Mouse (Mus musculus) ES-CJ7 (cell line): ENCODE measurements around the gene Dixdc1.
A peak's percentile ranks its signal among the peaks of the same experiment; 100 is the strongest.

Experiments used
- DNase-seq: peaks from one replicate; pipeline ENCODE4 v3.0.0; 2011; ENCODE audit warnings: low read depth, low spot score

The Dixdc1 gene

DNA sequence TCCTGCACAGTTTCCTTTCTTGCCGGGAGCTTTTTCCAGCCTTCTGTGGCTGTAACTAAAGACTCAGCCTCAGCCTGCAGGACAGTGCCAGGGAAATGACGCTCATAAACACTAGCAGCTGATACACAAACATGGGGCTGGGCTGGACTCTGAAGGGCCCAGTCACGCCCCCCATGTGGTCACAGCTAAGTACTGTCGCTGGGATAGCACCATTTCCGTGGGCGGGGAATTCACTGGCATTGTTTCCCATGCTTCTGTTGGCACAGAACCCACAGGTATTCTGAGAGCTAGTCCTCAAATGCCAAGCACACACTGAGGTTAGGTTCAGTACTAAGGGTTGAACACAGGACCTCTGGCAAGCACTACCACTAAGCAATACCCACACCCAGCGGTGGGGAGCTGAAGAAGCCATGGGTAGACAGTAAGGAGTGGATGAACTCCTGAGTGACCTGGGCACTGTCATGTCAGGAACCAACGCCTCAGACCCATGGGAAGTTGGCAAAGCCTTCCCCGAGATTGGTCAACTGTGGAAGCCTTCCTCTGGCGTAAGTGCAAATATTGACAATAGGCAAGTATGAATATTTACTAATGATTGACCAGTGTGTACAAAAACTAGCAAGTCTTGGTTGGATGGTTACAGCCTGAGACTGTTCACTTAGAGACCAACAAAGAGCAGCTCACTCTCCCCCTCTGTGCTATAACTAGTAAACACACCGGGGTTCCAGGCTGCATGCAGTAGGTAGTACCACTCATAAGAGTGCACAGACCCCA lies 38.2 kb downstream of the Dixdc1 start:
- no peak for DNase-seq

DNA sequence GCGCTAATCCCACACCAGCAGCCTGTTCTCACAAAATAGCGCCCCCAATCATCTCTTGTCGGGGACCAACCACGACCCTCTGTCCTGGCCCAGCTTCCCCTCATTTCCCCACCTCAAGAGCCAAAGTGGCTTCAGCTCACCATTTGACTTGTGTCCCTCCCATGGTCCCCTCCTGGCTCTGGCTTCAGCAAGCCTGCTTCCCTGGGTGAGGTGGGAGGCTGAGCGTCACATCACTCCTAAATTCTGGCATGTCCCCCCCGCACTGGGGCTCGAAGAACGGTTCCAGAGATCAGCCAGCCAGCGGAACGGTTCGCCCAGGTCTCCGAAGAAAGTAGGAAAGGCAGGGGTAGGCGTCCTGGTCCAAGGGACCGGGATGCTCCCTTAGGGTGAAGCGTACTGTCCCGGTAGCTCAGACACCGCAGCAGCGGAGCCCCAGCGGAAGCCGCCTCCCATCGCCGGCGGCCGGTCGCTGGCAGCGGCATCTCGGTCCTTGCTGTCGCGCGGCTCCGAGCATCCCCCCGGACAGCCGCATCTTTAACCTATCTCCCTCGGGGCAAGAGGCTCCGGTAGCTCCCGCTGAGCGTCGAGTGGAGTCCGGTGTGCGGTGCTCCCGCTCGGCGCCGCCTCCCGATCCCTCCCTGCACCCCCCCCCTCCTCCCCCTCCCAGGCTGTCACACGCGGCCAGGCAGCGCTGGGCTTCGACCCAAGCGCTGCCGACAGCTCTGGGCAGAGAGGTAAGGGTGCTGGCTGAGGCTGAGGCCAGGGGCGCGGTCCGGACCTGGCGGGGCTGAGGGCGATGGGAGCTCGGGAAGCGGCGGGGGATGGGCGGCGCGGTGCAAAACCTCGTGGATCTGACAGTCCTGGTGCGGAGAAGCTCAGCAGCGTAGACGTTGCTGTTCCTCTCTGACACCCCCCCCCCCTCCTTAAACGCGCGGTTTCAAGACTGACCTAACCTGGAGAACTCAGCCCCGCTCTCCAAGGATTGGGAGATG lies 40.6 kb downstream of the Dixdc1 start:
- DNase-seq: peak; percentile 10

DNA sequence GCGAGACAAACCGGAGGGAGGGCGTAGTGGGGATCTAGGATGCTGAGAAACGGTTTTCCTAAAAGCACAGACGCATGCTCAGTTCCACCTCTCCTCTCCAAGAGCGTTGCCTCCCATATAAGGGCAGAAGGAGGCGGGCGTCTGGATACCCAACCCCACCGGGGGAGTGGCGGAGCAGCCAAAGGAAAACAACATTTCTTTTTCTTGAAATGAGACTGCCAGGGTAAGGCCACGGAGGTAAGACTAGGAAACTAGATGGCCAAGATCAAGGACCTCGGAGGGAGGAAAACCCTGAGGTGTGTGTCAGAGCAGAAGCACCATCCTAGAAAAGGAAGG lies 41.6 kb downstream of the Dixdc1 start:
- peak; percentile 89 for DNase-seq

DNA sequence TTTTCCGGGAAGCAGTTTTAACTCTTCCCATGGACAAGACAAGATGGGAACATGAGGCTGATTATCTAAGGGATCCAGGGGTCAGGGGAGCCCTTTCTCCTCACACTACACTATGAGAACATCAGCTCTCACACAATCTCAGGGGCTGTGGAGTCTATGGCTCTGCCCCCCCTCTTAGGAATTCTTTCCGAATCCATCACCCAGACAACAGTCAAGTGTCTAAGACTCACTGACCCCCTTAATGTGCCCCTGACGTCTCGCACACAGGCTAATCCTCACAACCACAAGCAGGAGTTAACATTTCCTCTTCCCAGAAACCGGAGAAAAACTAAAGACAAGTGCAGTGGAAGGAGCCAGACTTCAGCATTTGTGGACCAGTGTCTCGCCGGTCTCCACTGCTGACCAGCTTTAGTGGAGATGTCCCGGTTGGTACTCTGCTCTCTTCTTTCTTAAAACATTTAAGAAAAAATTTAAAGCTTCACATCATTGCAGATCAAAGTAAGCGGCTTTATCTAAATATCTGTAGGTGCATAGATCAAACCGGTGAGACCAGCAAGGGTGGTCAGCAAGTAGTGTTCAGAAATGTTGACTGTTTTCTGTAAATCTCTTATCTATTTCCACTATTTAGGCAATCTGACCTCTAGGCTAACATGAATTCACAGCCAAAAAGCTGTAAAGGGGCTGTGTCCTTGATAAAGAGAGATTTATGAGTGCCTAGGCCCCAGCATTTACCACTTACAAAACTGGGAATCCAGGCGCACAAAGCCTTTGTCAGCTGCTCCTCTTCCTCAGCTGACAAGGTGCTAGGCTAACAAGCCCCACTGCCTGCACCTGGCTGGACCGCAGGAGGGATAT lies 42.2 kb downstream of the Dixdc1 start:
- no peak for DNase-seq

DNA sequence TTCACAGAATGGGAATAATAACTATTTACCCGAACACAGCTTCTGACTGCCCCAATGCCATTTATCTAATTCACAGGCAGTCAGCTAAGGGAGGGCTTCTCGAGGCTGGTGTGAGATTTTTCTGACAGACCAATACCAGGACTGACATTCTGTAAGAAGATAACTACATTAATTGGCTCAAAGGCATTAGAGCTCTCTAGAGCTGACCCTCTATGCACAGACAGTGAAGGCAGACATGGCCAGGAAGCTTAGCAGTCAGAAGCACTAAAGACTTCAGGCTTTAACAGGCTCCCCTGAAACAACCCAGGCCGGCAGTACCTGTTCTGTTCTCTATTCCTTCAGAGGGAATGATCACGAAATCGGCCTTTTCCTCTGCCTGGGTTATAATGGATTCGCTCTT lies 44.2 kb downstream of the Dixdc1 start:
- no peak for DNase-seq

DNA sequence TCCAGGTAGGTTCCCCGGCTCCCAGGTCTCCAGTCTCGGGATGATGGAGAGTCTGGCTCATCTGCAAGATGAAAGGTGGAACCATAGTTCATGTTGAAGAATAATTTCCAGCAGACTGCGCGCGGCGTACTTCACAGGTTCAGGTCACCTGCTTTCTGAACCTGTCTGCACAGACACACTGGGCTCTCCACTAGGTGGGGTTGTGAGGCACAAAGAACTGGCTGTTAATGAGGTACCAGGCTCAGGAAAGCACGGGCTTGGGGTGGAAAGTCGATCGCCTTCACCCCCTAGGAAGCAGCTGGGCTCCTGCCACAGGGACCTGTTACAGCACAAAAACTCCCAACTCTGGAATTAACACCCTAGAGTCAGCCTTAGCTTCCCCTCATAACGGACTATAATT lies 45.7 kb downstream of the Dixdc1 start:
- peak; percentile 81 for DNase-seq

DNA sequence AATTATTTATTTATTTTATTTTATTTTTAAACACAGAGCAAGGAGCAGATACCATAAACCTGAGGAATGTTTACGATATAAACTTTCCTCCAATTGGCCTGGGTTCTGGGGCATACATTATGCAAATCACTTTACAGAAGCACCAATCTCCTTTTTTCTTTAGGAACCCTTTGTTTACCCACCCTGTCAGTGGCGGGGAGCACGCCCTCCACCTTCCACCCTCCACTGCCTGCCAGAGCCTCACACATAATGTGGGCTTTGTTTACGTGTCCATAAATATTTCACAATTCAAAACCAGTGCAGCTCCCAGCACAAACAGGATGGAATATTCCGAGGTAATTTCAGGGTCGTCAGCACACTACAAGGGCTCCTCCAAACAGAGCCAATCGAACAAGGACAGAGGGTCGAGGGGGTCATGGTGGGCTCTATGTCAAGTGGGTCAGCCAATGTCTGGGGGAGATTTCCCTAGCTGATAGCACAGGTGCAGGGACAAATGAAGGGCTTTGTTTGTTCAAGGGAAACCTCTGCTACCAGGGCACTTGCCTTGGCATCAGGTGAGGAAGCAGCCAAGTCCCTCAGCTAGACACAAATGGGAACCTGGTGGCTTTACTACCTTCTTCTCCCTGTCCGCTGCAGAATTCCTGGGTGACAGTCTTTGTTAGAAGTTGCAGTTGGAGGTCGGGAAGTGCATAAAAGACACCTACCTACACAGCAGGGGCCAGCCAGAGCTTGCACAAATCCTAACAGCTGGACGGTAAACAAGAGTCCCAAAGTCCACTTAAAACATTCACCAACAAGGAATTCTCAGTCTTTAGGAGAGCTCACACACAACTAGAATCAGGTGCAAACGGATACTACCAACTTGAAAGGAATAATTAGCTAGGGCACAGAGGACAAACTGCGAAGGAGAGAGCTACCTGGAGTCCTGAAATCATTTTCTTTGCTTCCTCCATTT lies 46.4 kb downstream of the Dixdc1 start:
- peak; percentile 23 for DNase-seq

DNA sequence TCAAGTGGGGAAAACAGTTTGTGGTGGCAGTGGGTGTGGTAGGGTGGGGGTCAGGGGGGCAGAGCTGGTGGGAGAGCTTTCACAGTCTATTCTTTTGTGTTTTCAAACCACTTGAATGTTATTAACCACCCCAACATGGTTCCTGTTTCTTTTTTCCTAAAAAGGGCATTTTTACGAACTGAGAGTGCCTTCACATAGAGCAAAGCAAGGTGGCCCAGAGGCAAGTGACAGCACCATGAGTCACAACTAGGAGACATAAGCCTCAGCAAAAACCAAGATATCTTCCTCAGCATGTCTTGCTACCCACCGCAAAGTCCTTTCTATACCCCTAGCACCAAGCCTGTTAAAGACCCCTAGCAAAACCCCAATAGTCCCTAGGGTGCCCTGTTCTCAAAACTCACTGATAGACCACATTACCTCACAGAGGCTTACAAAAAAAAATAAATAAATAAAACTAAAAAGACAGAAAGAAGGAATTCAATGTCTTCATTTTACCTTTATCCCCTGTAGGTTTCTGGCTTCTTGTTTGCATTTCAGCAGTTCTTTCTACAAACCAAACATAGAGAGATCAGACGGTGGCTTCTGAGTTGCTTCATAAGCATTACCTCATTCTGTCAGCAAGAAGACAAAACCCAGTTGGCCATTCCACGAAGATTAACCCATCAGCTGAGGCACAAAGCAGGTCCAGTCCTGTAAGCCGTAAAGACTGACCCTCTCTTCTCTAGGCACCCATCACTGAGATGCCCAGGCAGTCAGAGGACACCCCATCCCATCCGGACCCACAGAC lies 52.3 kb downstream of the Dixdc1 start:
- DNase-seq: no peak

DNA sequence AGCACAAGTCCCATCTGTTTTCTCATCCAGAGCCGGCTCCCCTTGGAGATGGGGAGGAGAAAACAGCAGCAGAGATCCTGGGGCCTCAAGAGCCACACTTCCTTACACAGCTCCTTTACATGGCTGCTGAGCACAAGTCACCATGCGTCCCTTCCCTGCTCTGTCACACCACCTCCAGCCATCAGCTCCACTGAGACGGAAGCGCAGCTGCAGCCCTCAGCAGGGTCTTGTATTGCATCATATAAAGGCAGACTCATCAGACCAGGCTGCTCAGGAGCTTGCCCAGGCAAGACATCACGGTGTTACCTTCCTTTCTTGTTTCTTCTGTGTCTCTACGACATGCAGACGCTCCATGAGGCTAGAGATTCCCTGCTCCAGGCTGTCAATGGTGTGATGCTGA lies 57.6 kb downstream of the Dixdc1 start:
- DNase-seq: no peak

DNA sequence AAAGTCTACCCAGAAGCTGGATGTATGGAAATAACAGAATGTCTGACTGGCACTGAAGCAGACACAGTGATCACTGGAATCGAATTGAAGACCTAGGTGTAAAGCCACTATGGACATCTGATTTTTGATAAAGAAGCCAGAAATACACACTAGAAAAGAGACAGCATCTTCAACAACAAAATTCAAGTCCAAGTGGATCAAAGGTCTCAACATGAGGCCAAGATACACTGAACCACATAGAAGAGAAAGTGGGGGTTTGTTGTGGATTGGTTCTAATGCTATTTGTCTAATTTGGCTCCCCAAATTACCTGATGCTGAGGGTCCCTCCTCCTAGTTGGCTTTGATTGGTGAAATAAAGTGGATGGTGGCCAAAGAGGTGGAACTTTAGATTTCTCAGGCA lies 59.9 kb downstream of the Dixdc1 start:
- no peak for DNase-seq

DNA sequence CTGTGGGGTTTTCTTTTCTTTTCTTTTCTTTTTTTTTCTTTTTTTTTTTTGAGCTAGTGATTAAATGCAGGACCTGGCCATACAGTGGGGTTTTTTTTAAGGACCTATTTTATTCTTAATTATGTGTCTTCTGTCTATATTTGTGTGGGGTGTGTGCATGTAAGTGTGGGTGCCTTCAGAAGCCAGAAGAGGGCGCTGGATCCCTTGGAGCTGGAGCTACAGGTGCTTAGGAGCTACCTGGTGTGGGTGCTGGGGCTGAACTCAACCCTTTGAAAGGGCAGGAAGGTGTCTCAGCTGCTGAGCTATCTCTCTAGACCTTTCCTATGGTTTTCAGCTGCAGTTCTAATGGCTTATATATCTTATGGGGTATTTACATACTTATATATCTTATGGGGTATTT lies 64.5 kb downstream of the Dixdc1 start:
- DNase-seq: peak; percentile 67

DNA sequence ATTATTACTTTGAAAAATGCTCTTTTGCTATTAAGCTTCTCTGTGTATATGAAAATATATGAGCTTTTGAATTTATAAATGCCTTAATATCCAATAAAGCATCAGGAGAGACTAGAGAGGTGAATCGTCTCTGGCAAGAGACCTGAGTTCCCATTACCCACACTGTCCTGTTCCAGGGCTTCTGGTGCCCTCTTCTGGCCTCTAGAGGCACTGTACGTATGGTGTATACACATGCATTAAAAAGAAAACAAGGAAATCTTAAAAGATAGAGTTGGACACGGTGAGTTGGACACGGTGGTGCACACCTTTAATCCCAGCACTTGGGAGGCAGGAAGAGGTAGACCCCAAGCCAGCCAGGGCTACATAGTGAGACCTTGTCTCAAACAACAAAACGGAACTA lies 68.6 kb downstream of the Dixdc1 start:
- peak; percentile 78 for DNase-seq

DNA sequence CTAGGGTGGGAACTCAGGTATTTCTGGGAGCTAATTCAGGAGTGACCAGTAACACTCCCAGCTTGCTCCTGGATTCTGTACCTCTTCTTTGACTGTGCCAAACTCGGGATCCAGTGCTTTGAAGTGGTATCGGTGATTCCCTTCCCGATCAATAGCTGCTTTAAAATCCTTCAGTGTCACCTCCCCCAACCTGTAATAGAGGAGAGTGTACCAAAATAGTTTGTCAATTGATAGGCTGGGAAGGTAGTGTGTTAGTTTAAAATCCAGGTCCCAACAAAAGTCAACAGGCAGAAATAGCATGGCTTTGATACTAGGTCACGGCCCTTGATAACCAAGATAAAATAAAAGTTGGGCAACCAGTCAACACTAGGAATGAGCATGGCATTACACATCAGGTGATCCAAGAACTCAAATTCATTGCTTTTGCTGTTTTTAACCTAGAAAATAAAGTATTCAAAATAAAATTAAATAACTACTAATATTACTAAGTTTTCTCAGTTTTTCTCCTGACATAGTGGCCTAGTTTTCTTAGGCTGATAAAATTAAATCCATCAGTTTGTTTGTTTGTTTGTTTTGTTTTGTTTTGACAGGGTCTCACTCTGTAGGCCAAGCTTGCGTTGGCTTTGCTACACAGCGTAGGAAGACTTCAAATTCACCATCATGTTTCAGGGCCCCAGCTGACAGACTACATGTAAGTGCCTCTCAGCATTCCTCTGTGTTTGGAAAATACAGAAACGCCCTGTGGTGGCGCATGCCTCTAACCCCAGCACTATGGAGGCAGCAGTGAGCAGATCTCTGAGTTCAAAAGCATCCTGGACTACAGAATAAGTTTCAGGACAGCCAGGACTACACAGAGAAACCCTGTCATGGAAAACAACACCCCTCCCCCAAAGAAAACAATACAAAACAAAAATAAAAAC lies 71.5 kb downstream of the Dixdc1 start:
- DNase-seq: no peak

DNA sequence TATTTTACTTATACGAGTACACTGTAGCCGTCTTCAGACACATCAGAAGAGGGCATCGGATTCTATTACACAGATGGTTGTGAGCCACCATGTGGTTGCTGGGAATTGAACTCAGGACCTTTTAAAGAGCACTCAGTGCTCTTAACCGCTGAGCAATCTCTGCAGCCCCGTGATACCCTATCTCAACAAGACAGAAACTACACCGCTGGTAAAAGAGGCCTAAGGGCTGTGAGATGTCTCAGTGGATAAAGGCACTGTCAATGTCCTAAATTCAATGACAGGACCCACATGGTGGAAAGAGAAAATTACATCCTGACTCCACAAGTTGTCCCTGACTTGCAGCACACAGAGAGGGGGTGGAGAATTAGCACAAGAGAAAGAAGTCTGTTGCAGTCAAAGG lies 72.9 kb downstream of the Dixdc1 start:
- DNase-seq: no peak

DNA sequence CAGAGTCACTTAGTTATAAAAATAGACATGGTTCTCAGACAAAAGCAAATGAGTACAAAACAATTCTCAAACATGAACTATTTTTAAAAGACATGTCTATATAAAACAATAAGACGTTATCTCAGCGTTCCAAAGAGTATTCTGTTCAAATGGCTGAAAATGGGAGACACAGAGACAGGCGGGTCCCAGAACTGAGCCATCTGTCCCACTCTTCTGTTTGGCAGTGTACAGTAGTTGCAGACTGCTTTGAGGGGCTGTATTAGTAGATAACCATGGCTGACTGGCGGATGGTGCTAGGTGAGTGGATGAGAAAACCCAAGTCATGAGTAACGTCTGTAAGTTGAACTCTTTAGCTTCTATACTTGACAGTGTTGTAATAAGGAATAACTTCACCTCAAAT lies 74.5 kb downstream of the Dixdc1 start:
- no peak for DNase-seq

DNA sequence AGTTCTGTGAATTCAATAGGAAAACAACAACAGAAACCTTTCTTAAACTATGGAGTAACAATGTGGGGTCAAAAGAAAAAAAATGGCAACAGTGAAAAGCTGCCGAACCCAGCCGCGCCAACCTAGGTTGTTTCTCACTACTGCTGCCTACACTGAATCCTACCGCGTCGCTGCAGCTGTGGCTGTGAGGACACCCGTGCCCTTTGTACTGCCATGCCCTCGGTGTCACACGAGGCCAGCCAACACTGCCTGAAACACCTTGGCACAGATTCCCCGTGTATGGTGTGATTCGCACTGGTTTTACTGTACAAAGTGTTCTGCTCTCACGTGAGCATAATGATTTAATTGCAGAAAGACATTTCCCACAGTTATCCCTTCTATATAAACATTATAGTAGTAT lies 78.9 kb downstream of the Dixdc1 start:
- DNase-seq: peak; percentile 14

DNA sequence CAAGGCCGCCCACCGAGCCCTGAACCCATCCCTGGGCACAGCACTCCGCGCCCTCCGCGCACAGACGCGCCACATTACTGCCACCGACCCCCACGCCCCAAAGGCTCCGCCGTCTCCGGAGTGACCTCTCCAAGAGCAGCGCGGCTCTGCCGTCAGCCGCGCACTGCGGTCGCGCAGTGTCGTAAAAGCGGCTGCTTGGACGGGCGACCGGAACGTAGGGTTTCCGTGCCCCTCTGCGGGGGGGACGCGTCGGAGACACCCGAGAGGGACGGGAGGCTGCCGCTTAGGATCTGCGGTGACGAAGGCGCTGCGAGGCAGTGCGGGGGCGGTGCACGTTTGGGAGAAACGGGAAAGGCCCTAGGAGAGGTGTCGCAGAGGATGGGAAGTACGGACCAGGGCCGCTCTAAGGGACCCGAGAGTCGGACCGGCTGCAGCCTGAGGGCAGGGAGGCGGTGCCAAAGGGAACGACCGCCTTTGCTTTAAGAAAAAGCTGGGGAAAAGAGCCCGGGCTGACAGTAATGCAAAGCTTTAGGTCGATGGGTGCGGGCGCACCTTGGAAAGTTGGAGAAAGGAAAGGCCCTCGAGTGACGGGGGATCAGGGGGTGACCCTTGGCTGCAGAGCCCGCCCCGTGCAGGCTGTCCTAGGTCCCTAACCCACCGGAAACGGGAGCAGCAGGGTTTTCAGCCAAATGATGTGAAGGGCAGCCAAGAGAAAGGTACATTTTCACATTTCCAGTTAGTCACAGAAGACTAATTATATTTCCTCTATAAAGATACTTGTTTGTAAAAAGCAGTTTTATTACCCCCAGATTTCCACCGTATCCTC lies 79.7 kb downstream of the Dixdc1 start, which contains the start of gene Dlat:
Dlat (minus strand) TSS at position 389 of the 826 bp plus-strand sequence.
- peak; percentile 92 for DNase-seq

DNA sequence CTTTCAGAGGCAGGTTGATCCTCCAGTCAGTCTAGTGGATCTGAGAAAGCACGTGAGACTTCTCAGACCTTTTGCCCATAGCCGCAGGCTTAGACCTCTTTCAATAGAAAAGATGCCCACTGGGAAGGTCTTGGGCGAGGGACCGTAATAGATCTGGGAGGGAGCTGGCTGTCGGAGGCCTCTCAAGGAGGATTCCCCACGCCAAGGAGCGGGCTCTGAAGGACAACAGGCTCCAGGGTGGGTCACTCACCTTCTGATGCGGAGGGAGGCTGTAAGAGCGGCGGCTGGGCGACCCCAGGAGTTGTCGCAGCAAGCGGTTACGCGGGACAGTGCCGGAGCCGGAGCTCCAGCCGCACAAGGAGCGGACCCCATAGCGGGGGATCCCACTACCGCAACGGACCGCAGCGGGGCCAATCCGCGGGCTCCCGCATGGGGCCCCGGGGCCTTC lies 80.4 kb downstream of the Dixdc1 start:
- DNase-seq: peak; percentile 27
